Mouse (Mus musculus): Measurements from ENCODE around the gene Slc23a3. TPM values are rescaled to one million over a fixed set of nuclear protein-coding genes. Genes with fewer than 3 reads are reported as not detected.

The Slc23a3 gene
- total and polyA plus RNA-seq, 2 experiments: 0.15 TPM; not detected in 1

DNA sequence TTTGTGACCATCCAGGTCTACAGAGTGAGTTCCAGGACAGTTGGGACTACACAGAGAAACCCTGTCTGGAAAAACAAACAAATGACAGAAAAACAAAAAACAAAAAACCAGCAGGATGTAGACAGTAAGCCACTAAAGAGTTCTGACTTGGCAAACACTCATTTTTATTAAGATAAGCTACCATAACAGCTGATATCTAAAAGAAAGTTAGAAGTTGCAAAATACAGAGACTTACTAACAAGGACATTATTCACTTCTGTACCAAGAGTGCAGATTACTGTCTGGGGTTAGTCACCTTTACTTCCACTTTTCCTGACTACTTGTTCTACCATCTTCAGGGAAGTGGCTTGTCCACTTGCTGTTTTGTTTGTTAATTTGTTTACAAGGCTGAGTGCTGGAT, 25.3 kb upstream of the Slc23a3 start:
- Histone ChIP-seq H3K4me3 (ENCODE audit: insufficient read depth, low read depth, low read length) (no peak overlapping the region), H3K9ac (ENCODE audit: low read depth, low read length) (no peak overlapping the region), H3K79me2 (ENCODE audit: control insufficient read depth, insufficient read depth, low read length) (no peaks in the 10 kb centered on the region), H3K27ac (replicated peaks; ENCODE audit: insufficient read depth, low read depth, low read length) (no peak overlapping the region), H3K4me1 (ENCODE audit: control insufficient read depth, insufficient read depth, low read length) (no peaks in the 10 kb centered on the region), H3K27me3 (ENCODE audit: control insufficient read depth, insufficient read depth, low read length) (no peaks in the 10 kb centered on the region), H3K36me3 (ENCODE audit: control insufficient read depth, insufficient read depth, low read length) (no peaks in the 10 kb centered on the region)
- no peak for DNase-seq (ENCODE audit: extremely low read depth, low read depth, low spot score)
- no peak for TF ChIP-seq POLR2A (IDR thresholded peaks at IDR 0.05; ENCODE audit: extremely low read depth, insufficient read depth, low read length)
- TF ChIP-seq CTCF (IDR thresholded peaks at IDR 0.05; ENCODE audit: low read depth, low read length): no peak

DNA sequence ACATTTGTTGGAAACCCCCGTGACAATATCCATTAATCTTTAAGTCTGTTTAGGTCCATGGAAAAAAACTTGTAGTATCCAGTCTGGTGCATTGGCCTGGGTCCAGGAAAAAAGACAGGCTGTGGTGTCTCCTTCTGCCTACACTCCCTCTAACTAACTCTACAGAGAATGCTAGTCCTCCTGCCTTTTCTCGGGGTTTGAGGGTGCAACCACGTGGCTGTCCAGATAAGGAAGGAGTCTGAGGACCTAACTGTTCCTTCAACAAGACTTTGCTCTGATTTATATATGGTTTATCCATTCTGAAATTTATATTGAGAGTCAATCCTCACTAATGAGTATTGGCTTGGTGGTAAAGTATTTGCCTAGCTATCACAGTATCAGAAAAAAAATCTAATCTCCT, 22.1 kb upstream of the Slc23a3 start:
- H3K4me3 ChIP-seq (ENCODE audit: insufficient read depth, low read depth, low read length): no peak overlapping the region
- H3K36me3 ChIP-seq (ENCODE audit: control insufficient read depth, insufficient read depth, low read length): no peaks in the 10 kb centered on the region
- H3K27me3 ChIP-seq (ENCODE audit: control insufficient read depth, insufficient read depth, low read length): no peaks in the 10 kb centered on the region
- TF ChIP-seq CTCF (IDR thresholded peaks at IDR 0.05; ENCODE audit: low read depth, low read length) (no peak), POLR2A (IDR thresholded peaks at IDR 0.05; ENCODE audit: extremely low read depth, insufficient read depth, low read length) (no peak)
- H3K9ac ChIP-seq (ENCODE audit: low read depth, low read length): no peak overlapping the region
- 62% methylated on average over 3 of the region's 3 CpGs for WGBS
- no peaks in the 10 kb centered on the region for H3K79me2 ChIP-seq (ENCODE audit: control insufficient read depth, insufficient read depth, low read length)
- H3K27ac ChIP-seq (replicated peaks; ENCODE audit: insufficient read depth, low read depth, low read length): no peak overlapping the region
- no peaks in the 10 kb centered on the region for H3K4me1 ChIP-seq (ENCODE audit: control insufficient read depth, insufficient read depth, low read length)
- no peak for DNase-seq (ENCODE audit: extremely low read depth, low read depth, low spot score)

DNA sequence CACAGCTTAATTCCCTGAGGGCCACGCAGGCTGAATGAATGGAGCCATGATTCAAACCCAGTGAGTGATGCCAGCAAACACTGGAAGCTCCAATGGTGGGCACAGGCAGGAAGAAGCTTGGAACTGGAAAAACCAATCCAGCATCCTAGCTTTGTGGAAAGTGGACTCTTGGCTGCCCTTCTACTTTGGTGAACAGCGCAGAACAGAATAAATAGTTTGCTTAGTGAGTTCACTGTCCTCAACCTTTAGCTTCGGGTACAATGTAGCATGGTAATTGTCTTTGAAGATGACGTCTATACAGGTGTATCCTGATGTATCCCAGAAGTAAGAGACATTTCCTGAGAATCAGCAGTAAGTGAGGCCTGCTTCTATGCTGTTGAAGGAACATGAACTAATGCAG, 15.0 kb upstream of the Slc23a3 start:
- Histone ChIP-seq H3K27ac (replicated peaks; ENCODE audit: insufficient read depth, low read depth, low read length) (peak overlapping the region; percentile 88), H3K9ac (ENCODE audit: low read depth, low read length) (no peak overlapping the region), H3K4me1 (ENCODE audit: control insufficient read depth, insufficient read depth, low read length) (peaks cover 31% of the 10 kb centered on the region), H3K36me3 (ENCODE audit: control insufficient read depth, insufficient read depth, low read length) (peaks cover 32% of the 10 kb centered on the region), H3K27me3 (ENCODE audit: control insufficient read depth, insufficient read depth, low read length) (no peaks in the 10 kb centered on the region), H3K4me3 (ENCODE audit: insufficient read depth, low read depth, low read length) (no peak overlapping the region), H3K79me2 (ENCODE audit: control insufficient read depth, insufficient read depth, low read length) (peaks cover 10% of the 10 kb centered on the region; the same call in 1 of the 2 replicates)
- 35% methylated on average over 4 of the region's 4 CpGs for WGBS
- no peak for TF ChIP-seq CTCF (IDR thresholded peaks at IDR 0.05; ENCODE audit: low read depth, low read length)
- TF ChIP-seq POLR2A (IDR thresholded peaks at IDR 0.05; ENCODE audit: extremely low read depth, insufficient read depth, low read length): no peak
- peak; percentile 99 for DNase-seq (ENCODE audit: extremely low read depth, low read depth, low spot score)

DNA sequence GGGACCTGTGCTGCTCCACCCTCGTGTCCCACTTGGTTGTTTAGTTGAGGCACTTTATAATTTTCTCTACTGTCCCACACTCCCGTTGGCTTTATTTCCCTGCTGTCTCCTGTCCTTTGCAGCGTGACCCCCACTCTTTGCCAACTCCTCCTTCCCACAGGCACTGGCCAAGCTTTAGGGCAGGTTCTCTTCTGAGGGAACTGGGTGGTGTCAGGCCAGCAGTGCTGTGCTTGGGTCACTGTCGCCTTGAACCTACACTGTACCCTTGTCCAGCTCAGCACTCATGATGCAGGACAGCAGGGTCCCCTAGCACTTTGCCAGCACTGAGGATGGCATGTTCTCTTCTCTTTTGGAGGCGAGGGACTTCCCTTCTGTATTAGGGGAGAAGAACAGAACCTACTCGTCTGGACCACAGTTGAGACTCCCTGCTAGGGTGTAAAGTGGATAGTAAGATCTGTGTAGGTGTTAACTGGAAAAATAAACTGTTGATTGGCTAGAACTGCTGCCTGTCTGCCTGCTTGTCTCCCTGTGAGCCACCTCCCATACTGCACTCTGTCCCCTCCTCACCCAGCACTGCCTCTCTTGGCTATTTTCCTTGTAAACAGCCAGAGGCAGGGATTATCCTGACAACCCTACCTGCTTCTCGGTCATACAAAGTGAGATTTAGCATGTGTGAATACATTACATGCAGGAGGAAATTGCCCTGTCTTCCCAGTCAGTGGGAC, 13.9 kb upstream of the Slc23a3 start:
- Histone ChIP-seq H3K36me3 (ENCODE audit: control insufficient read depth, insufficient read depth, low read length) (peaks cover 32% of the 10 kb centered on the region), H3K79me2 (ENCODE audit: control insufficient read depth, insufficient read depth, low read length) (peaks cover 15% of the 10 kb centered on the region; the same call in 1 of the 2 replicates), H3K27ac (replicated peaks; ENCODE audit: insufficient read depth, low read depth, low read length) (peak overlapping the region; percentile 84), H3K4me3 (ENCODE audit: insufficient read depth, low read depth, low read length) (no peak overlapping the region), H3K27me3 (ENCODE audit: control insufficient read depth, insufficient read depth, low read length) (no peaks in the 10 kb centered on the region), H3K4me1 (ENCODE audit: control insufficient read depth, insufficient read depth, low read length) (peaks cover 35% of the 10 kb centered on the region), H3K9ac (ENCODE audit: low read depth, low read length) (peak overlapping the region; percentile 54)
- DNase-seq (ENCODE audit: extremely low read depth, low read depth, low spot score): peak; percentile 95
- TF ChIP-seq POLR2A (IDR thresholded peaks at IDR 0.05; ENCODE audit: extremely low read depth, insufficient read depth, low read length) (no peak), CTCF (IDR thresholded peaks at IDR 0.05; ENCODE audit: low read depth, low read length) (no peak)
- WGBS: 28% methylated on average over 7 of the region's 7 CpGs

DNA sequence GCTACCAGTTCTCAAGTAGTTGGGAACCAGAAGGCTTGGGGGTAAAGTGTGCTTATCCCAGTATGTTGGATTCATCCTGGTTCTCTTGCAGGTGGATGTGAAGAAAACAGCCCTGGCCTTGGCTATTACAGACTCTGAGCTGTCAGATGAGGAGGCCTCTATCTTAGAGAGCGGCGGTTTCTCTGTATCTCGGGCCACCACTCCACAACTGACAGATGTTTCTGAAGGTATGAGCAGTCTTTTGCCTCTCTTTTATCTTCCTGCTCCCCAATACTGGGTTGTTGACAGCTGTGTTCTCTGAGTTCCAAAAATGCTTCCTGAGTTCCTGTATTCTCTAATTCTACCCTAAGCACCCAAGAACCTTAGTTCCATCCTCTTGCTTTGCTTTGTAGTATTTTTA, 11.9 kb upstream of the Slc23a3 start:
- Histone ChIP-seq H3K27ac (replicated peaks; ENCODE audit: insufficient read depth, low read depth, low read length) (no peak overlapping the region), H3K79me2 (ENCODE audit: control insufficient read depth, insufficient read depth, low read length) (peaks cover 15% of the 10 kb centered on the region; the same call in 1 of the 2 replicates), H3K27me3 (ENCODE audit: control insufficient read depth, insufficient read depth, low read length) (no peaks in the 10 kb centered on the region), H3K9ac (ENCODE audit: low read depth, low read length) (no peak overlapping the region), H3K4me1 (ENCODE audit: control insufficient read depth, insufficient read depth, low read length) (peaks cover 38% of the 10 kb centered on the region), H3K36me3 (ENCODE audit: control insufficient read depth, insufficient read depth, low read length) (peaks cover 32% of the 10 kb centered on the region), H3K4me3 (ENCODE audit: insufficient read depth, low read depth, low read length) (no peak overlapping the region)
- no peak for TF ChIP-seq CTCF (IDR thresholded peaks at IDR 0.05; ENCODE audit: low read depth, low read length)
- TF ChIP-seq POLR2A (IDR thresholded peaks at IDR 0.05; ENCODE audit: extremely low read depth, insufficient read depth, low read length): no peak
- no peak for DNase-seq (ENCODE audit: extremely low read depth, low read depth, low spot score)
- 97% methylated on average over 3 of the region's 3 CpGs for WGBS

All from liver, adult 2 months (tissue).